In genomic region chr17:73634896-73635295, GRCm38 (mm10) we compare ENCODE assay signal across 29 mouse cellular contexts.
A peak's percentile ranks its signal among the peaks of the same experiment; 100 is the strongest.
DNase-seq lines count a peak whose midpoint lies in the region; ATAC-seq and TF ChIP-seq lines count a peak whose summit lies in the region.
"Had no signal": no experiment of that assay in that cellular context is flagged by ENCODE, and none has a peak within 500 bp of the region (broad histone marks: within the 10 kb centered on the region; RNA-seq: fewer than 3 reads in every experiment).

No protein-coding gene starts in this region.

- H3K36me3 ChIP-seq in kidney, adult 2 months (ENCODE audit: control insufficient read depth, insufficient read depth, low read length): no peaks in the 10 kb centered on the region
- H3K36me3 ChIP-seq in midbrain, embryonic 11.5 days (ENCODE audit: control insufficient read depth, insufficient read depth, low read length): no peaks in the 10 kb centered on the region
- H3K36me3 ChIP-seq in midbrain, embryonic 14.5 days (ENCODE audit: control insufficient read depth, insufficient read depth, low read length): no peaks in the 10 kb centered on the region
- H3K36me3 ChIP-seq: embryonic facial prominence, embryonic 13.5 days; G1E; heart, embryonic 10.5 days; limb, embryonic 15.5 days; stomach, embryonic 15.5 days had no signal

- no peak for TF ChIP-seq POLR2A in kidney, adult 2 months (IDR thresholded peaks at IDR 0.05; ENCODE audit: low read depth, low read length)

- H3K4me3 ChIP-seq in kidney, adult 2 months (ENCODE audit: insufficient read depth, low read depth, low read length): no peak overlapping the region
- H3K4me3 ChIP-seq in midbrain, embryonic 11.5 days (ENCODE audit: low read depth, low read length): no peak overlapping the region
- no peak overlapping the region for H3K4me3 ChIP-seq in midbrain, embryonic 14.5 days (replicated peaks; ENCODE audit: low read depth, low read length)
- H3K4me3 ChIP-seq: embryonic facial prominence, embryonic 13.5 days; erythroblast, embryonic 14.5 days; heart, embryonic 10.5 days; left cerebral cortex, adult 2 months; limb, embryonic 15.5 days; megakaryocyte, embryonic 14.5 days; stomach, embryonic 15.5 days had no signal

- TF ChIP-seq CTCF in kidney, adult 2 months (conservative IDR thresholded peaks at IDR 0.05; ENCODE audit: insufficient read depth, insufficient read length, low read depth, low read length): no peak

- H3K4me1 ChIP-seq in kidney, adult 2 months (ENCODE audit: control insufficient read depth, insufficient read depth, low read length): peaks cover 11% of the 10 kb centered on the region; the same call in 1 of the 2 replicates
- H3K4me1 ChIP-seq in midbrain, embryonic 11.5 days (ENCODE audit: control insufficient read depth, insufficient read depth, low read length): peaks cover 6% of the 10 kb centered on the region; the same call in 1 of the 2 replicates
- H3K4me1 ChIP-seq in midbrain, embryonic 14.5 days (ENCODE audit: control insufficient read depth, insufficient read depth, low read length): peaks cover 17% of the 10 kb centered on the region; the same call in 1 of the 2 replicates
- H3K4me1 ChIP-seq: embryonic facial prominence, embryonic 13.5 days; limb, embryonic 15.5 days; megakaryocyte, embryonic 14.5 days; stomach, embryonic 15.5 days had no signal

- peak; percentile 16 for DNase-seq in embryo, embryonic 10 days (ENCODE audit: low spot score)
- DNase-seq in embryo, embryonic 11 days: no peak
- peak; percentile 21 for DNase-seq in kidney, adult 2 months
- no peak for DNase-seq in kidney, adult 18-20 months
- peak; percentile 69 for DNase-seq in midbrain, embryonic 11.5 days (ENCODE audit: low spot score, missing footprints)
- no peak for DNase-seq in midbrain, embryonic 14.5 days
- DNase-seq in cerebellum, adult 18-20 months: no peak
- DNase-seq: B cell, adult 2 months; cerebellum, adult 9-10 months; gastrocnemius, postnatal 10 days; heart, postnatal 4 days; left cerebral cortex, postnatal 4 days; lung, embryonic 14.5 days; lung, postnatal 36 days; thymus, adult 18-20 months; thymus, postnatal 36 days had no signal

- no peak overlapping the region for H3K4me2 ChIP-seq in midbrain, embryonic 11.5 days
- H3K4me2 ChIP-seq in midbrain, embryonic 14.5 days (ENCODE audit: low read length): no peak overlapping the region
- H3K4me2 ChIP-seq: embryonic facial prominence, embryonic 13.5 days; limb, embryonic 15.5 days; lung, embryonic 14.5 days; stomach, embryonic 15.5 days had no signal

- peak; percentile 61 for ATAC-seq in midbrain, embryonic 11.5 days (ENCODE audit: low FRiP score)
- no peak for ATAC-seq in midbrain, embryonic 14.5 days (ENCODE audit: low FRiP score, low TSS enrichment)
- ATAC-seq: intestine, postnatal 0 days had no signal

- no peaks in the 10 kb centered on the region for H3K27me3 ChIP-seq in kidney, adult 2 months (replicated peaks; ENCODE audit: control insufficient read depth, insufficient read depth, low read length)
- no peaks in the 10 kb centered on the region for H3K27me3 ChIP-seq in midbrain, embryonic 11.5 days (ENCODE audit: control insufficient read depth, insufficient read depth, low read length)
- H3K27me3 ChIP-seq in midbrain, embryonic 14.5 days (ENCODE audit: control insufficient read depth, insufficient read depth, low read length): no peaks in the 10 kb centered on the region
- H3K27me3 ChIP-seq: CH12.LX; embryonic facial prominence, embryonic 13.5 days; limb, embryonic 15.5 days; megakaryocyte, embryonic 14.5 days; Patski; stomach, embryonic 15.5 days had no signal

- H3K27ac ChIP-seq in kidney, adult 2 months (ENCODE audit: insufficient read depth, low read depth, low read length): no peak overlapping the region
- H3K27ac ChIP-seq in midbrain, embryonic 11.5 days (ENCODE audit: low read depth, low read length): no peak overlapping the region
- peak overlapping the region; percentile 52 for H3K27ac ChIP-seq in midbrain, embryonic 14.5 days (replicated peaks; ENCODE audit: low read depth, low read length)
- H3K27ac ChIP-seq: embryonic facial prominence, embryonic 13.5 days; heart, embryonic 10.5 days; kidney, postnatal 0 days; left cerebral cortex, adult 2 months; limb, embryonic 15.5 days; liver, embryonic 14.5 days; stomach, embryonic 15.5 days had no signal

- WGBS in kidney, adult 2 months: 53% methylated on average over 2 of the region's 2 CpGs
- WGBS in midbrain, embryonic 11.5 days: 60% methylated on average over 2 of the region's 2 CpGs
- WGBS in midbrain, embryonic 14.5 days: 60% methylated on average over 2 of the region's 2 CpGs

- H3K9ac ChIP-seq in midbrain, embryonic 11.5 days (ENCODE audit: low read length): no peak overlapping the region
- H3K9ac ChIP-seq in midbrain, embryonic 14.5 days (replicated peaks; ENCODE audit: low read length): no peak overlapping the region
- H3K9ac ChIP-seq: embryonic facial prominence, embryonic 13.5 days; limb, embryonic 15.5 days; liver, embryonic 14.5 days; lung, embryonic 14.5 days; stomach, embryonic 15.5 days had no signal

- no peaks in the 10 kb centered on the region for H3K9me3 ChIP-seq in midbrain, embryonic 11.5 days (ENCODE audit: control insufficient read depth, low read length)
- no peaks in the 10 kb centered on the region for H3K9me3 ChIP-seq in midbrain, embryonic 14.5 days (ENCODE audit: control insufficient read depth, low read length)
- H3K9me3 ChIP-seq: embryonic facial prominence, embryonic 13.5 days; heart, embryonic 10.5 days; limb, embryonic 15.5 days; megakaryocyte, embryonic 14.5 days; stomach, embryonic 15.5 days had no signal

Comparison
In these comparisons a context has a peak if more than half of its experiments do, and no peak if none do; other contexts are left out.
1. DNase-seq: peak in embryo, embryonic 10 days (single experiment), kidney, adult 2 months (single experiment) and midbrain, embryonic 11.5 days (single experiment); none in embryo, embryonic 11 days (single experiment), kidney, adult 18-20 months (single experiment), midbrain, embryonic 14.5 days (single experiment) and cerebellum, adult 18-20 months (0 of 2).